Mouse (Mus musculus) skeletal muscle tissue, adult 2 months (tissue): ENCODE data around the gene Dvl2.

Experiments
- DNase-seq: peaks from one replicate; pipeline ENCODE4 v3.0.0-alpha.2; 2012; ENCODE audit warnings: low read depth, low spot score

Gene Dvl2

DNA sequence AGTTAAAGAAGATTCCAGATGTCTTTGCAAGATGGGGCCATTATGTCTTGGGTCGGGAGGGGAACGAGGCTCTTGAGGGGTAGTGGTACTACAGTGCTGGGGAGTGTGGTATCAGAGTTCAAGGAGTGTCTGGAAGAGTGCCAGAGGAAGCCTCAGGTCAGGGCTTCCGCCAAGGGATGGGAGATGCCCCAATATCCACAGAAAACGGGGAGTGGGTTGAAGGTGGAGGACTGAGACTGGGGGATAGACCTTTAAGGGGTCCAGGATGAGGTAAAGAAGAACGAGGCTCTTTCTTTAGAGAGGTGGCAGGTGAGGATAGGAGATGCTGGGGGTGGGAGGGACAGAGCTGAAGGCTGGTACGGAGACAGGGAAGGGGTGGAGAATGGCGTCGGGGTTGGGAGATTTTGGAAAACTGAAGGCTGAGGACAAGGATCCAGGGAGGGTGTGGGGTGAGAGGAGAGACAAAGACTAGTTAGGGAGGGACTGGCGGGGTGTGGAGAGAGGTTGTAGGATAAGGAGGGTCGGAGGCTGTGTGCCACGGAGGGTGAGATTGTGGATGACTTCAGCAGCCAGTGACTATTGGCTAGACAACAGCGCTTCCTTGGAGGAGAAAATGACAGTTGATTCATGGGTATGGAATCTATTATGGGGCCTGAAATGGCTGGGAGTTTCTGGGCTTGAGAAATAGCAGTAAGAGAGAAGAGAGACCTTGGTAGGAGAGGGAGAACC lies 28.2 kb downstream of the Dvl2 start:
- peak; percentile 55 for DNase-seq

DNA sequence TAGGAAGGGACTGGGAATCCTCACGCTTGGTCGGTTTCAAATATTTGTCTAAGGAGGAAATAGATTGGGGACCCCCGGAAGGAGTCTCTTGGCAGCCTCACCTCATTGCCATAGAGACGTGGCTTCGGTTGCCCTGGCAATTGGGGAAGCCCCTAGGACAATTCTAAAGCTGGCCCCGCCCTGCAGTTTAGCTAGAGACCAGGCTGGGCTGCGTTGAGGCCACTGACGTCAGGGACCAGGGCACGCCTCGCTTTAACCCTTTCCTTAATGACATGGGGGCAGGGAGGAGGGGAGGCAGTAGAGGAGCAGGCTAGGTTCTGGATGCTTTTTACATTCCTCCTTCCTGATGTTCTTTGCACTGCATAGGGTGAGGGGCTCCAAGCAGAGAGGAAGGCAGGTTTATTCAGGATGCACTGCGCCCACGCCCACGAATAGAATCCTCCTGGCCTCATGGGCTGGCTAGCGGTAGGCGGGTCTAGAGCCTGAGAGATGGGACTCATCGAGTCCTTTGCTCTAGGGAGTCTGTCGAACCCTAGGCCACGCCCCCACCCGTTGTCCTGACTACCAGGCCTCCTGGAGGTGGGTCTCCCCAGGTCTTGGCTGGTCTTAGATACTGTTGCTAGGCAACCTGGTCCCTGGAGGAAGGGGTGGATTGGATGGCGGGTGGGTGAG lies 28.9 kb downstream of the Dvl2 start:
- DNase-seq = peak; percentile 91

DNA sequence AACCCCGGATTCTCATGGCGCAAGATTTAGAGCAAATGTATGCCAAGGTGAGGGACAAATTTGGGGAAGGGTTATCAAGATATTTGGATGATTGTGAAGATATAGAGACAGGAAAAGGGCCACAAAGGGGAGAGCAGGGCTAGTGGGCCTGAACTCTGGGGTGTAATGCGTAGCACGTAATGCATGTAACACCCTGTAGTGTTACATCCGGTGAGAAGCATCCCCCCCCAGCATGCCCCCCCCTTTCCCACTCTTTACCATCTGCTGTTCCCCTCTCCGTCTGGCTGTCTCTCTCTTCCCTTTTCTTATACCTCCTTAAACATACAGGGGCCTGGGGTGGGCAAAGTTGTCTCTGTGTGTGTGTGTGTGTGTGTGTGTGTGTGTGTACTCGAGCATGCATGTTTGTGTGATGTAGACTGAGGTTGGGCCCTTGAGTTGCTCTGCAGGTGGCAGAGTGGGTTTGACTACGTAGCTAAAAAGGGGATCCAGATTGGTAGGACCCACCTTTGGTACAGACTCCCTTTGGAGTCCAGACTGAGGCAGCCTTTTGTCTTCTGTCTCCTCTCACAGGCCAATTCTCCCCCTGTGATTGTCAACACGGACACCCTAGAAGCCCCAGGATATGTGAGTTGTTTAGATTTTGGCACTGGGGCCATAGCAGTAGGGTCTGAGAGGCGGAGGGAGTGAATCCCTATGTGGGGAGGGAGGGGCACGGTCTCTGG lies 29.6 kb downstream of the Dvl2 start:
- DNase-seq = no peak

- no peak for DNase-seq
These were observed 30.4 kb downstream of the Dvl2 start for GRCm38 (mm10) chr11:70030651-70031320.

DNA sequence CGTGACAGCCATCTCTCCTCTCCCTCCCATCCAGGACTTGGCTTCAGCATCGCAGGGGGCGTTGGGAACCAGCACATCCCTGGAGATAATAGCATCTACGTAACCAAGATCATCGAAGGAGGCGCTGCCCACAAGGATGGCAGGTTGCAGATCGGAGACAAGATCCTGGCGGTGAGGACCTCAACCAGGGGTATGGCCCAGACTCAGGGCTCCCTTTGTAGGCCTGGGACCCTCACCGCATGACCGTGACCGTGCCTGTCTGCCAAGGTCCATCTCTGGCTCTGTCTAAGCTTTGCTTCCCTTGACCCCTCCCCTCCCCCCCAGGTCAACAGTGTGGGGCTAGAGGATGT lies 30.9 kb downstream of the Dvl2 start:
- no peak for DNase-seq

GRCm38 (mm10) chr11:70038174-70038573 lies 37.8 kb downstream of the Dvl2 start:
- no peak for DNase-seq

GRCm38 (mm10) chr11:70039631-70040030 lies 39.2 kb downstream of the Dvl2 start:
- DNase-seq = no peak

GRCm38 (mm10) chr11:70040184-70040583 lies 39.8 kb downstream of the Dvl2 start:
- DNase-seq = no peak

- no peak for DNase-seq
These were observed 42.1 kb downstream of the Dvl2 start for GRCm38 (mm10) chr11:70042309-70043085.

GRCm38 (mm10) chr11:70043665-70044064 lies 43.3 kb downstream of the Dvl2 start:
- DNase-seq = no peak

GRCm38 (mm10) chr11:70045435-70045834 lies 45.0 kb downstream of the Dvl2 start:
- no peak for DNase-seq

DNA sequence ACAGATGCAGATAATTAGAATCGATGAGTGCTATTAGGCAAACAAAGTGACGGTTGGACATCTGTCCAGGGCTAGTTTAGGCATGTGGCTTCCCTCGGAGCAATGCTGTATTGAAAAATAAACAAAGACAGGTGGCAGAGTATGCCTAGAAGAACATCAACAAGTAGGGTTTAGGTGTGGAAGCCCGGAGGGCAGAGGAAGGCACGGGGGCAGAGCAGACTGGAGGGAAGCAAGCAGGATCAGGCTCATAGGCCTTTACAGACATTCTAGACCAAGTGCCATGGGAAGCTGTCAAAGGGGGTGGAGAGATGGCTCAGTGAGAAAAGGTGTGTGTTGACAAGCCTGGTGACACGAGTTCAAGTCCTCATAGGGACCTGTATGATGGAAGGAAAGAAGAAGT lies 49.0 kb downstream of the Dvl2 start:
- DNase-seq = no peak

DNA sequence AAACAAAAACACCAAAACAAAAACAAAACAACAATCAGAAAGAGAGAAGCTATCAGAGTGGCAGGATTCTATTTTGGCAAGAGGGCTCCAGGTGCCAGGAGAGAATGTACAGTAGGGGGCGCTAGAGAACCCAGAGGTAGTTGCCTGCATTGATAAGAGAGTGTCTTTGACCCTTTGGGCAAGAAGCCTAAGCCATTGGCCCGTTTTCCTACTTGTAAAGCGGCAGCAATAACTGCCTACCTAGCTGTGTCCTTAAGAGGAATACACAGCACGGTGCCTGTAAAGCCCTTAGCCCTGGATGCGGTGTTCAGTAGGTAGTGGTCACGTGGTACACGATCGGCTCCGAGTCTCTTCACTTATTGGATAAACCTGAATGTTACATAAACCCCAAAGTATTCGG lies 49.4 kb downstream of the Dvl2 start:
- DNase-seq = no peak

GRCm38 (mm10) chr11:70053156-70053555 lies 52.8 kb downstream of the Dvl2 start:
- DNase-seq = no peak

- DNase-seq = no peak
These were observed 53.6 kb downstream of the Dvl2 start, which contains the start of gene Asgr1 for GRCm38 (mm10) chr11:70053898-70054570. Gene Asgr1, plus strand, starts transcription at chr11:70054085.

GRCm38 (mm10) chr11:70055618-70056214 lies 55.3 kb downstream of the Dvl2 start:
- no peak for DNase-seq

DNA sequence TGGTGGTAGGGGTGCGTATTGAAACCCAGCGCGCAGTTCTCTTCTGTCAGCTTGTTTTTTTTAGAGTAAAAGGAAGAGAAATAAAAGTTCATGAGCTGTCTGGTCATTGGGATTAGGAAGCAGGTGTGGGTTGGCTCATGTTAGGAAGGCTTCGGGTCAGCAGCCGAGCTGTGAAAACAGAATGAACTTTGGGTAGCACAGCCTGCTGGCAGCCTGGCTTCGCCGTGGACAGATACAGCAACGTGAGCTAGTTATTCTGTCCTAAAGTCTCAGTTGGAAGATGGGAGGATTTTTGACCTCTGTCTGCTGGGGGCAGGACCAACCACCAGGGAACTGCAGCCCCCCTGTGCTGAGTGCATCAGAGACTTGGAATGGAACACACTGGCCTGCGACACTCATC lies 57.4 kb downstream of the Dvl2 start:
- DNase-seq = no peak

DNA sequence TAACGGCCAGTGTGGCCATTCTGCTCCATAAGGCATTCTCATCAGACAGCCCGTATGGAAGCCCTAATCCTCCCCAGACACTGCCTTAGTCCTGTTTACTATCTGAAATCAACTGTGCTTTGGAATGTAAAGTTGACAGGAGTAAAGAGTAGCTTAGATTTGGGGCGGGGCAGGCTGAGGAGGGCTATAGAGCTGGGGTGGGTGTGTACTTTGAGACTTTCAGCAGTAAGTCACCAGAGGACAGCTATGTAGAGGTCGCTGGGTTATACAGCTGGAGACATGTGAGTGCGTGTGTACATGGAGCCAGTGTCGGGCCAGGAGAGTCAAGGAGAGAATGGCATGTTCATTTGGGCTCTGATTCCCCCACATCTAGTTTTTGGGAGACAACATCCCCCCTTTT lies 59.5 kb downstream of the Dvl2 start:
- DNase-seq = no peak
